Mouse (Mus musculus): ENCODE data around the gene Emilin2.

The Emilin2 gene

DNA sequence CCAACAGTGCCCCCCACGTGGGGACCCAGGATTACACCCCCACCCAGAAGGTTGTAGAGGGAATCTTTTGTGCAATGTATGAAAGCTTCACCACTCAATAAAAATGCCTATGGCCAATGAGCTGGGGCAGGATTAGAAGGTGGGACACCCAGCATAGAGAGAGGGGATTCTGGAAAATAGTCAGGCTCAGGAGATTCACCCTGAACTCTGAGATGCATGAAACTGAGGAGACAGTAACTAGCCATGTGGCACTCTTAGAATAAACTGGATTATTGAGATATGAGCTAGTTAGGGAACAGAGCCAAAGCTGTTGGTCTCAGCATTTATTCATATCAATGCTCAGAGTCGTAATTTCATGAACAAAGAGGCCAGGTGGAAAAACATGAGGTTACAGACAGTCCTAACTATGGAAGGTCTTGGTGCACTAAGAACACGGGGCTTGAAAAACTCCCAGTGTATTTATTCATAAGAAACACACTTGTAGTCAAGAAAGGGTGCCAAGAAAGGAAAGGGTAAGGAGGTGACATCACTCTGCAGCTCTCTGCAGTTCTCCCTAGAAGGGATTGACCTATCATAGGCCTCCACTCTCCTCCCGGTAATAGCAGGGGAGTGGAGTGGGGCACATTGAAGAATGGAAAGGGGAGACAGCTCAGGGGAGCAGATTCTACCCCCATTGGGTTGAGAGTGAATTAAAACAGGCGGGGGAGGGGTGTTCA is 46.3 kb downstream of the Emilin2 start:
- DNase-seq (ENCODE audit: low spot score), result no peak

- no peak for DNase-seq (ENCODE audit: low spot score)
Observed at GRCm38 (mm10) chr17:71264739-71265138, 47.0 kb downstream of the Emilin2 start.

DNA sequence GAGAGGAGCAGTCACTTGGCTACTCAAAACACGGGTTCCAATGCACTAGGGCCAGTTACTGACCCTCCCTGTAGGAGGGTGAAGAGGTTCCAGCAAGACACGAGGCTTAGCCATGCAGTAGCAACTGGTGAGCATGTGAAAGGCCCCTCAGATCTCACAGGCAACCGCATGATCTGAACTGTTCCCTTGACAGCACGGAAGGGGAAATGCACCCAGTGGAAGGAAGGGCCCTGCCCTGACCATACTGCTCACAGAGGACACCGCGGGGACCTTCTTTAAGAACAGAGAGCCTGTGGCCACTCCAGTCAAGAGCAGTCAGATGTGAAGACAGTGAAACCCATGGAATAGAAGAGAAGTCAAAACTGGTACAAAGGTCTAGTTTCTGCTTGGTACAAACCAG is 48.6 kb downstream of the Emilin2 start:
- DNase-seq (ENCODE audit: low spot score), result no peak

DNA sequence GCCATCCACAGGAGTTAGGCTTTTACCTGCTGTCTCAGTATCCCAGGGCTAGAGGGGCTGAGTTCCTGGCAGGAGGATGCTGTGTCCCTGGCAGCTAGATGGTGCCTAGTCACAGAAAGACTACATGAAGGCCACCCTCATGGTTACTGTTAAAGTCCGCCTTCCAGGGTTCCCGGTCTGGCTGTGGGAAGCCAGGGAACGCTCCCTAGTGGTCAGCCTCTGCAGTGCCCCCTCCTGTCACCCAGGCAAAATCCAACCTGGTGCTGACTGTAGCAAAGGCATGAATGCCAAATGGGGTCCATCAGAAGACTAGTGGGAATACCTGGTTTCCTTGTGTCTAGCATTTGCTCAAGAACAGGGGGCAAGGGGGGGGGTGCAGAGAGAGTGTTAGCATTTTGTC is 51.1 kb downstream of the Emilin2 start:
- DNase-seq (ENCODE audit: low spot score), result no peak

DNA sequence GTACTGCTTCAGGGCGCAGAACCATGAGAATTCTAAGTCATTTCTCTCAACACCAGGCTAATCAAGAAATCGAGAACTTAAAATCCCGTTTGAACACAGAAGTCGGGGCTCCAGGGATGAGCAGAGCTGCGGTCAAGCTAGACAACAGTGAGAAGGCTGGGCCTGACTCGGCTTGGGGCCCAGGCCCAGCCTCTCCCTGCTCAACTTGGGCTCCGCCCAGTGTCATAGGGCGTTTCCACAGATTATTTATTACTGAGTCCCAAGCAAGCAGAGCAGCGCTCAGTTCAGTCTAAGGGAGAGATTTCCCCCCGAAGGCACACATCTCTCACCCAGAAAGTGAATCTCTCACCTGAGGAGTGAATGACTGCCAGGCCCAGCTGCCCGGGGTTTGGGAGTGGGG is 52.1 kb downstream of the Emilin2 start:
- DNase-seq (ENCODE audit: low spot score), result no peak

DNA sequence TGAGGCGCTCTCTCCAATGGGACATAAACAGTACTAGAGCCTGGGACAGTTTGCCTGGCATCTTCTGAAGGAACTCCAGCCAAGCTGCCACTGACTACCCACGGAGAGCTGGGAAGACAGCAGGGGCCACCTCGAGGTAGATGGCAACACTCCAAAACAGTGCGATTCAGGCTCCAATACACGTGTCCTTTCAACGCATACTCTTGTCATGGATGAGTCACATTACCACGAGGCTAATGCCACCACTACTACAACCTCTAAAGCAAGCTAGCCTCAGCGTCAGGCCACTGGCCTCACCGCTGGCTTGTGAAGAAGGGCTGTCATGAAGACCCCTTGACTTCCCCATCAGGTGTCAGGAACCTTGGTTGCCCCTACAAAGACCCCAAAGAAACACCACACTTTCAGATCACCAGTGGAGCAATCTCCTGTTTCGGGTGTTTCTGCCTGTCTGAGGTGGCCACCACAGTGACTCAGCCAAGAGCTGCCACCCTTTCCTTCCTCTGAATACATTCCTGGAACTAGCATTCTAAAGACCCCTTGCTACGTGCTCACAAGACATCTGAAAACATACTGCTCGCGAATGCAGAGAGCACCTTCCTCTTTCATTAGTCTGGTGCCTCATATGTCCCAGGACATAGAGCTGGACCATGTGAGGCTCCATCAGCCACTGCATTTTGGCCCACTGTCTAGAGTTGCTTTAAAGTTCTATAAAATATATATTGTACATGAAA is 54.8 kb downstream of the Emilin2 start:
- no peak for DNase-seq (ENCODE audit: low spot score)

DNA sequence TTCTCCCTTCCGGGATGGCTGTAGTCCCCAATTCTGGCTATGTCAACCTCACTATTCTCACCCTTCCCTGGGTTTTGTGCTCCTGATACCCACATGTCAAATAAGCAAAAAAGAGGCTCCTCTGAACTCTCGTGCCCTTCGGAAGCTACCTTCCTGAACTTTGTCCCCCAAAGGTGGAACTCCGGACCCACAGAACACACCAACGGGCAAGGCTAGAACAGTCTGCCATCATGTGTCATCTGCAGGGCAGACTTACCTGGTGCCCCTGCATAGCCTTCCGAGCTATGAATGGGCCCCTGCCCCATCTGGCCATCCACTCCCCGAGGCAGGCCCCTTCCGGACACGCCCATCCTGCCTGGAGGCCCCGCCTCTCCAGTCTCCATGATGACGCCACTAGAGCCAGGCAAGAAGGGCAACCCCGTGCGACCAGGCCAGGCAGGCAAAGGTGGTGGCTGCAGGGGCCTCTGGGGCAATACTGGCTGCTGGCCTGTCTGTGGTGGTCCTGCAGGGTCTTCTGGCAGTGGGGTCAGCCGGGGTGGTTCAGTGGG is 55.6 kb downstream of the Emilin2 start:
- no peak for DNase-seq (ENCODE audit: low spot score)

- DNase-seq (ENCODE audit: low spot score), result peak; percentile 72
Observed at GRCm38 (mm10) chr17:71254736-71255135, 57.0 kb downstream of the Emilin2 start.

DNA sequence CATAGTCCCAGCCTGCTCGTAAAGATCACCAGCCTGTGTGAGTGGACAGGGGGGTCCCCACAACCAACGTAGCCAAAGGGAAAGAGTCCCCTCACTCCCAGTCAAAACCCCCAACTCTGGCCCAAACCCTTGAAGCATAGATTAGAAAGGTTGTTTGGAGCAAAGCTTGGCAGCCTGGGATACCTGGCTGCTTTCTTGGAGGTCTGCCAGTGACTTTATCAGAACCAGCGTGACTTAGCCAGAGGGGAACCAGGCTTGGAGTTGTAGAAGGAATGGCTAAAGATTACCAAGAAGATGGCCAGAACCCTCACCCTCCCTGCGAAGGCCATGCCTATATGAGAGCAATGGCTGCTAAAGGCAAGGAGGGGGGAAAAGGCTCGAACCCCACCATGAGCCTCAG is 57.7 kb downstream of the Emilin2 start:
- no peak for DNase-seq (ENCODE audit: low spot score)

- no peak for DNase-seq (ENCODE audit: low spot score)
Observed at GRCm38 (mm10) chr17:71253391-71253790, 58.4 kb downstream of the Emilin2 start.

DNA sequence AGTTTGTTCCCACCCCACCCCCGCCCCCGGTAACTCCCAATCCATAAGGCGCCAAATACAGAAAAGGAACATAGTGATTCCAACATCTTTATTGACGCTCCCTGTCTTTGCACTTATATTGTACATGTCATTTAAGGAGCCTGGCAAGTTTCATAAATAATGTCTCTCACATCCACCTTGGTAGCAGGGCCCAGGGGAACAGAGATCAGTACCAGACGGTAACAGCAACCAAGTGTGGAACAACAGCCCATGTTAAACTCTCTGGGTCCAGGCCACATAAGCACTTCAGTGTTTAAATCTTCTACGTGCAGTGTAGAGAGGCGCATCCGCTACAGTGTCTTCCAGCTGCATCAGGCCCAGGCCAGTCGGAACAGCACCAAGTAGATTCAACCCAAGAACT is 59.7 kb downstream of the Emilin2 start:
- no peak for DNase-seq (ENCODE audit: low spot score)

GRCm38 (mm10) chr17:71251601-71252001 is 60.2 kb downstream of the Emilin2 start:
- no peak for DNase-seq (ENCODE audit: low spot score)

GRCm38 (mm10) chr17:71250819-71251600 is 60.8 kb downstream of the Emilin2 start:
- DNase-seq (ENCODE audit: low spot score), result no peak

DNA sequence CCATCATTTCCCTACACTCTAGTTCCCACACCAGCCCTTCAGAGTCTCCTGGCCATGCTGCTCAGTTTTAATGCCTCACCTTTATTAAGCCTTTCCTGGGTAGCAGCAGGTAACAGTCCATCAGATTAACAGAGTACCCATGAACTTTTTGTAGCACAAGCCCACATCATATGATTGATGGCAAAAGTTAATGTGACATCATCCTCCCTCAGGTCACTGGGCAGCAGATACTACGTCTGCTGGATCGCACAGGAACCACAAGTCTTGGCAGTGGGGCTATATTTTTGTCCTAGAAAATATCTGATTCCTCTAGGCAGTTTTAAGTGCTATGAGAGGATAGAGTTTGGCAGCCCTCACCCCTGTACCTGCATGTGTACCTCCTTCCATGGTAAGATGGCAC is 61.7 kb downstream of the Emilin2 start:
- DNase-seq (ENCODE audit: low spot score), result no peak

DNA sequence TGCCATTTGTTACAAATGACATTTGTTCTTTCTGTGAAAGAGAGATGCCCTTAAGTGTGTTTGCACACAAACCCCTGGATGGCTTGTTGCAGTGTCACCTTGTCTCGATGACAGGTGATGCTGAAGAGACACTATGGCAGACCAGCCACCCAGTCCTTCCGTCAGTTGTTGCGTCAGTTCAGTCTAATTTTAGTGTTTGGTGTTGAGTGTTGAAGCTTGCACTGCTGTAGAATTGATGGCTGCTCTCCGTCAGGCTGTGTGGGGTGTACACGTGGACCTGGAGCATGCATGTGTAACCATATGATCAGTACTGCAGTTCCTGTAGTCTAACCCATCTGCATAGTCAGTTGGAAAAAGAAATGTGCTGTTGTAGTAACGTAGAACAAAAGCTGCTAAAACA is 62.8 kb downstream of the Emilin2 start:
- DNase-seq (ENCODE audit: low spot score), result no peak

GRCm38 (mm10) chr17:71246022-71246421 is 65.8 kb downstream of the Emilin2 start:
- no peak for DNase-seq (ENCODE audit: low spot score)

DNA sequence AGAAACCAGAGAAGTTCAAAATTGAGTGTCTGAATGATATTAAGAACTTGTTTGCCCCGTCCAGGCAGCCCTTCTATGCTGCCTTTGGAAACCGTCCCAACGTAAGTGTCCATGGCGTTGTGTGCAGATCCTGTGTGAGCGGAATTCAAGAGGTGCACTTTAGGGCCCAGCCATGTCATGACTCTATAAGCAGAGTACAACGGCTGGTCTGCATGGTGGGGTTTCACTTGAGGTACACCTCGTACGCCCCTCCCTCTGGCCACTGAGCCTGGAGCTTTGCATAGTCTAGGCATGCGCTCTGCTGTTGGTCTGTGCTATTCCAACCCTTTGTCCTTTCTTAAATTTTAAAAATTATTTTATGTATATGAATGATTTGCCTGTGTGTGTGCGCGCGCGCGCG is 66.6 kb downstream of the Emilin2 start:
- DNase-seq (ENCODE audit: low spot score), result no peak

GRCm38 (mm10) chr17:71242666-71243065 is 69.1 kb downstream of the Emilin2 start:
- DNase-seq (ENCODE audit: low spot score), result no peak

DNA sequence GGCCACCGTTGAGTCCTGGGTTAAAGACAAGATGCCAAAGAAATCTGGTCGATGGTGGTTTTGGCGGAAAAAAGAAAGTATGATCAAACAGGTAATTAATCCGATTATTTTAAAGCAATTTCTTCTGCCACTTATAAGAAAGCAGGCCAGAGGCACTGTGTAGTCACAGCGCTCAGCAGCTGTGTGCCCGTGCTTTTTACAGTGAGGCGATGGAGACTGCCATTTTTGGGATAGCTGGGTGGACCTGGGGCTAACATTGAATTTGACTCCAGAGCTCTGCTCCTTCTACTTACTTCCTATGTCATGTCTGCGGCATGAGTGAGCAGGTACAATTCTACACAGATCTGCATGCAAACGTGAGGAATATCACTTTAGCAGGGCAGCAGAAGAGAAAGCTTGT is 71.0 kb downstream of the Emilin2 start:
- DNase-seq (ENCODE audit: low spot score), result no peak

DNA sequence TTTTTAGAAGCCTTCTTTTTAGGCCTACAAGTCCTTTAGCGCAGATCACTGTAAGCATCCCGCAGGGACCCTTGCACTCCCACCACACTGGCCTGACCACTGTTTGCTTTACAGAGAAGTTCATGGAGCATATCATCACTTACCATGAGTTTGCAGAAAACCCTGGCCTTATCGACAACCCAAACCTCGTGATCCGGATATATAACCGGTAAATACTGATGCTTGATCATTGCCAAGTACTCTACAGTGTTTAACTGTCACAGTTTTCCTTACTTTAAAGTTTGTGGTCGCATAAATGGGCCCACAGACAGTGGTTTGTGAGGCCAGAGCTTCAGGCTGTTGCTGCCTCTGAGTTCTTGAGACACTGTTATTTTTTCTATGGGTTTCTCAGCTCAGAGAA is 73.3 kb downstream of the Emilin2 start:
- peak; percentile 69 for DNase-seq (ENCODE audit: low spot score)

GRCm38 (mm10) chr17:71235229-71235958 is 76.4 kb downstream of the Emilin2 start:
- DNase-seq (ENCODE audit: low spot score), result peak; percentile 91

DNA sequence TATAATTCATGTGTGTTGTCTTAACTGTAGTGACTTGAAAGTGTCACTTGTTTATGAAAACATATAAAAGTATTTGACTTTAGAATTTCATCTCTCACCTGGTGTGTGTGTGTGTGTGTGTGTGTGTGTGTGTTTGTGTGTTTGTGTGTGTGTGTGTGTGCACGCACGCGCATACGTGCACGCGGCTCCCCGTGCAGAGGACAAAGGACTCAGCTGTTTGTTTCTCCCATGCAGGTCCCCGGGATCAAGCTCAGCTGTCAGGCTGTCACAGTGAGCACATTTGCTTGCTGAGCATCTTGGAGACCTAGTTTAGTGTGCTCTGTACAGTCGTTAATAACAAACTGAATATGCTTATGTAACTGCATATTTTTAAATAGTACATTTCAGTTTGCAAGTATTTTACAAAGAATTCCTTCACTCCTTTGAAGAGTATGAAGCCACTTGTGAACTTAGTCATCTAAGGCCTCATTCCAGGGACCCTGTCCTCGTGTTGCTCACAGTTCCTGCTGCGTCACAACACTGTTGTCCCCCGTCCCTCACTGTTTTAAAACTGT is 77.7 kb downstream of the Emilin2 start:
- no peak for DNase-seq (ENCODE audit: low spot score)

Data from c-Kit-positive CD71-positive TER-119-positive erythroid progenitor cells, embryonic 14.5 days (primary cell).